In genomic region chr9:122625081-122625480, GRCm38 (mm10) we compare ENCODE assay signal across 26 mouse cellular contexts.
DNase-seq lines count a peak whose midpoint lies in the region; ATAC-seq and TF ChIP-seq lines count a peak whose summit lies in the region.
"Had no signal": no experiment of that assay in that cellular context is flagged by ENCODE, and none has a peak within 500 bp of the region (broad histone marks: within the 10 kb centered on the region; RNA-seq: fewer than 3 reads in every experiment).

No protein-coding gene starts in this region.

- WGBS in hindbrain, postnatal 0 days: 70% methylated on average over 1 of the region's 1 CpGs
- WGBS in hindbrain, embryonic 12.5 days: 100% methylated on average over 1 of the region's 1 CpGs
- WGBS in liver, adult 2 months: 95% methylated on average over 1 of the region's 1 CpGs

- no peak for TF ChIP-seq POLR2A in liver, adult 2 months (IDR thresholded peaks at IDR 0.05; ENCODE audit: extremely low read depth, insufficient read depth, low read length)
- no peak for TF ChIP-seq POLR2A in testis, adult 2 months (IDR thresholded peaks at IDR 0.05; ENCODE audit: control insufficient read depth, low read depth, low read length)

- peaks cover 6% of the 10 kb centered on the region; the same call in 1 of the 2 replicates for H3K4me1 ChIP-seq in hindbrain, postnatal 0 days (ENCODE audit: insufficient read depth, low read length)
- H3K4me1 ChIP-seq in hindbrain, embryonic 12.5 days: peaks cover 12% of the 10 kb centered on the region
- H3K4me1 ChIP-seq in liver, adult 2 months (ENCODE audit: control insufficient read depth, insufficient read depth, low read length): no peaks in the 10 kb centered on the region
- H3K4me1 ChIP-seq in testis, adult 2 months (ENCODE audit: control insufficient read depth, insufficient read depth, low read length): no peaks in the 10 kb centered on the region
- H3K4me1 ChIP-seq: liver, embryonic 13.5 days; lung, embryonic 15.5 days had no signal

- no peaks in the 10 kb centered on the region for H3K9me3 ChIP-seq in hindbrain, postnatal 0 days (ENCODE audit: low read length)
- no peaks in the 10 kb centered on the region for H3K9me3 ChIP-seq in hindbrain, embryonic 12.5 days (replicated peaks)
- H3K9me3 ChIP-seq: embryonic facial prominence, embryonic 13.5 days; forebrain, embryonic 12.5 days; G1E; hindbrain, embryonic 13.5 days; limb, embryonic 10.5 days; liver, embryonic 13.5 days; lung, embryonic 15.5 days had no signal

- TF ChIP-seq CTCF in hindbrain, postnatal 0 days (IDR thresholded peaks at IDR 0.05; ENCODE audit: low read depth): peak; percentile 52
- peak; percentile 27; the same call in 1 of the 2 replicates for TF ChIP-seq CTCF in liver, adult 2 months (IDR thresholded peaks at IDR 0.05; ENCODE audit: low read depth, low read length)
- TF ChIP-seq CTCF in testis, adult 2 months (IDR thresholded peaks at IDR 0.05; ENCODE audit: control insufficient read depth, insufficient read depth, insufficient replicate concordance, low read depth, low read length): peak; percentile 62; the same call in 1 of the 2 replicates

- H3K27me3 ChIP-seq in hindbrain, postnatal 0 days (ENCODE audit: insufficient read depth, low read length): no peaks in the 10 kb centered on the region
- peaks cover 3% of the 10 kb centered on the region; the same call in 1 of the 2 replicates for H3K27me3 ChIP-seq in hindbrain, embryonic 12.5 days
- H3K27me3 ChIP-seq in liver, adult 2 months (ENCODE audit: control insufficient read depth, insufficient read depth, low read length): no peaks in the 10 kb centered on the region
- H3K27me3 ChIP-seq in testis, adult 2 months (ENCODE audit: control insufficient read depth, insufficient read depth, low read length): no peaks in the 10 kb centered on the region
- H3K27me3 ChIP-seq: embryonic facial prominence, embryonic 13.5 days; lung, embryonic 15.5 days; Patski had no signal

- H3K9ac ChIP-seq in hindbrain, postnatal 0 days (replicated peaks; ENCODE audit: low read length): no peak overlapping the region
- no peak overlapping the region for H3K9ac ChIP-seq in hindbrain, embryonic 12.5 days
- no peak overlapping the region for H3K9ac ChIP-seq in liver, adult 2 months (ENCODE audit: low read depth, low read length)
- H3K9ac ChIP-seq: embryonic facial prominence, embryonic 13.5 days; forebrain, embryonic 12.5 days; hindbrain, embryonic 13.5 days; liver, embryonic 13.5 days; lung, embryonic 15.5 days had no signal

- no peak for ATAC-seq in hindbrain, postnatal 0 days
- ATAC-seq in hindbrain, embryonic 12.5 days (ENCODE audit: low FRiP score): no peak
- ATAC-seq: activated CD4-positive, CD25-positive, alpha-beta regulatory T cell, adult 4 months; CD4-positive, CD25-positive, alpha-beta regulatory T cell, adult 4 months; inflammation-experienced regulatory T-cells, adult 6 months; Patski had no signal

- H3K27ac ChIP-seq in hindbrain, postnatal 0 days: no peak overlapping the region
- no peak overlapping the region for H3K27ac ChIP-seq in hindbrain, embryonic 12.5 days
- no peak overlapping the region for H3K27ac ChIP-seq in liver, adult 2 months (replicated peaks; ENCODE audit: insufficient read depth, low read depth, low read length)
- no peak overlapping the region for H3K27ac ChIP-seq in testis, adult 2 months (ENCODE audit: control insufficient read depth, insufficient read depth, low read depth, low read length)
- H3K27ac ChIP-seq: embryonic facial prominence, embryonic 13.5 days; forebrain, embryonic 12.5 days; gastrocnemius, adult 2 months; hindbrain, embryonic 13.5 days; limb, embryonic 10.5 days; liver, embryonic 13.5 days; lung, embryonic 15.5 days; macrophage had no signal

- H3K4me2 ChIP-seq in hindbrain, postnatal 0 days (ENCODE audit: low read depth, low read length): no peak overlapping the region
- H3K4me2 ChIP-seq in hindbrain, embryonic 12.5 days (replicated peaks): no peak overlapping the region
- H3K4me2 ChIP-seq: embryonic facial prominence, embryonic 13.5 days; forebrain, embryonic 12.5 days; hindbrain, embryonic 13.5 days; liver, embryonic 13.5 days; lung, embryonic 15.5 days had no signal

- no peak for DNase-seq in hindbrain, postnatal 0 days (ENCODE audit: low spot score)
- no peak for DNase-seq in liver, adult 2 months (ENCODE audit: extremely low read depth, low read depth, low spot score)
- DNase-seq in liver: no peak
- no peak for DNase-seq in testis, postnatal 14 days (ENCODE audit: low spot score)
- DNase-seq in cerebellum, postnatal 25 days: no peak
- DNase-seq: adrenal gland, adult 8-10 months; embryo, embryonic 11 days; gastrocnemius, adult 2 months; kidney, adult 9 months; kidney, postnatal 4 days; layer of hippocampus, adult 9-11 months; liver, embryonic 13.5 days had no signal

- H3K4me3 ChIP-seq in hindbrain, postnatal 0 days (ENCODE audit: low read length): no peak overlapping the region
- no peak overlapping the region for H3K4me3 ChIP-seq in hindbrain, embryonic 12.5 days
- no peak overlapping the region for H3K4me3 ChIP-seq in liver, adult 2 months (ENCODE audit: insufficient read depth, low read depth, low read length)
- no peak overlapping the region for H3K4me3 ChIP-seq in testis, adult 2 months (ENCODE audit: control insufficient read depth, low read depth, low read length)
- H3K4me3 ChIP-seq: embryonic facial prominence, embryonic 13.5 days; erythroblast, embryonic 14.5 days; forebrain, embryonic 12.5 days; gastrocnemius, adult 2 months; hindbrain, embryonic 13.5 days; limb, embryonic 10.5 days; liver, embryonic 13.5 days; lung, embryonic 15.5 days had no signal

- no peaks in the 10 kb centered on the region for H3K36me3 ChIP-seq in hindbrain, postnatal 0 days (ENCODE audit: insufficient read depth, low read length)
- no peaks in the 10 kb centered on the region for H3K36me3 ChIP-seq in hindbrain, embryonic 12.5 days
- H3K36me3 ChIP-seq in liver, adult 2 months (ENCODE audit: control insufficient read depth, insufficient read depth, low read length): no peaks in the 10 kb centered on the region
- H3K36me3 ChIP-seq in testis, adult 2 months (ENCODE audit: control insufficient read depth, insufficient read depth, low read length): no peaks in the 10 kb centered on the region
- H3K36me3 ChIP-seq: embryonic facial prominence, embryonic 13.5 days; forebrain, embryonic 12.5 days; G1E; limb, embryonic 10.5 days; liver, embryonic 13.5 days; lung, embryonic 15.5 days had no signal

- no peaks in the 10 kb centered on the region for H3K79me2 ChIP-seq in liver, adult 2 months (ENCODE audit: control insufficient read depth, insufficient read depth, low read length)
